Mouse (Mus musculus) granulocyte monocyte progenitor cell, adult 5-6 weeks (primary cell): ENCODE data around the gene Tspan6. TPM values are rescaled to one million over a fixed set of nuclear protein-coding genes. Genes with fewer than 3 reads are reported as not detected.

Experiments
- ATAC-seq: replicated peaks from 2 replicates; pipeline ENCODE4 v1.8.0; 2016; ENCODE audit warnings: mild to moderate bottlenecking, moderate TSS enrichment, inconsistent platforms; ENCODE audit not compliant: poor library complexity, severe bottlenecking
- total RNA-seq, 2 experiments: library from RNA; stranded (forward) in 1 of 2; stranded (reverse) in 1 of 2; fragments of 200-712, 200-1000 nt in 1 of 2; fragments of >200 nt in 1 of 2; fragmentation: Nextera tagmentation in 1 of 2; gene quantifications; 2 replicates each; pipeline ENCODE4 v1.2.3; 2014 to 2017

Gene Tspan6
- 1.6 TPM in 1 of 2 replicates, not detected in the other for total RNA-seq (2014; fragmentation: Nextera tagmentation)
- 2.3 TPM in 1 of 2 replicates, not detected in the other for total RNA-seq (2017)

DNA sequence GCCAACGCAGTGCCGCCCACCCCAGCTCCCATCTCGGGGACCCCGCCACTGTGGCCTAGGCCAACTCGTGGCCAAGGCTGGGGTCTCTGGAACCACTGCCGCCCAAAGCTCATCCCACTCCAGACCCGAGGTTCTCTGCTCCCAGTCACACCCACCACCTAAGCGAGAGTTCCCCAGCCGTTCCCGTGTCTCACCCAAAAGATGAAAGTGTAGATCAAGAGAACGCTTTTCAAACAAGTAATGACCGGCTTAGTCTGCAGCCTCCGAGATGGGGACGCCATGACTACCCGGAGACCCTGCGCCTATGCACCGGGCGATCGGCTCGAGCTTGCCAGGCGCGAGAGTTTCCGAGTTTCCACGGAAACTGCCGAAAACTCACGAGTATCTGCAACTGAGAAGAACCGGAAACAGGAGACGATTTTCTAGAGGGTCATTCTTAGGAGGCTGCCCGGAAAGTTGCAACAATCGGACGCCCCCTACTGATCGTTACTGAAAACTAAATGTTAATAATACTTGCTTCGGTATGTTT, at the start of gene Tspan6:
TSS of gene Tspan6 (minus strand) at position 416 of the 529 bp plus-strand sequence.
- peak; percentile 96 for ATAC-seq

DNA sequence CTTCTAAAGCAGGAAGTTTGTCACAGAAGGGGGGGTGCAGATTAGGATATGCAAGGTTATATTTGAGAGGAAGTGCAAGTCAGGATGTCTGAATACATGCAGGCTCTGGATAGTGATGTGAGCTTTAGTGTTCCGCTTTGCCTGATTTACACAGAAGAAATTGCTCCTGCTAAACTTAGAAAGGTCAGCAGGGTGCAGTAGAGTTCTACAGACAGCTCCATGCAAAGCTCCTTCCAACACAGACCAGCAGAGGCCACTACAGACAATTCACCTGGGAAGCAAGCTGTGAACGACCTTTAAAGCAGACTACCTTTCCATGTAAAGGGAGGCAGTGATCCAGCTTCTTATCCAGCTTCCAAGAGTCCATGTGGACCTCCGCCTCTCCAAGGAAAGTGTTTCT, 49.2 kb upstream of the Tspan6 start:
- peak; percentile 97 for ATAC-seq

DNA sequence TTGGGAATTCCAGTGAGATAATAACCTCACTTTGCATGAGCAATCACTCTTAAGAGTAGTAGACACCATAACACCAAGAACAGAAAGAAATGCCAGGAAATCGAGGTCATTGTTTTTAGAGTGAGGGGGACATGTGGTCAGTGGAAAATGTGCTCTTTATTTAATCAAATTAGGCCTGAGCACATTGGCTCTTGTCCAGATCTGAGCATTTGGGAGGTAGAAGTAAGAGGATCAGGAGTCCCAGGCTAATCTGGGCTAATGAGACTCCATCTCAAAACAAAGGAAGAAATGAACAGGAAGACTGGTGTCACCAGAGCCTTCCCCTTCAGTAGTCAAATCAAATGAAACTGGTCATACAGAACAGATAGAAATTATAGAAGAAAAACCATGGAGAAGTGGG, 41.3 kb upstream of the Tspan6 start:
- ATAC-seq: no peak

DNA sequence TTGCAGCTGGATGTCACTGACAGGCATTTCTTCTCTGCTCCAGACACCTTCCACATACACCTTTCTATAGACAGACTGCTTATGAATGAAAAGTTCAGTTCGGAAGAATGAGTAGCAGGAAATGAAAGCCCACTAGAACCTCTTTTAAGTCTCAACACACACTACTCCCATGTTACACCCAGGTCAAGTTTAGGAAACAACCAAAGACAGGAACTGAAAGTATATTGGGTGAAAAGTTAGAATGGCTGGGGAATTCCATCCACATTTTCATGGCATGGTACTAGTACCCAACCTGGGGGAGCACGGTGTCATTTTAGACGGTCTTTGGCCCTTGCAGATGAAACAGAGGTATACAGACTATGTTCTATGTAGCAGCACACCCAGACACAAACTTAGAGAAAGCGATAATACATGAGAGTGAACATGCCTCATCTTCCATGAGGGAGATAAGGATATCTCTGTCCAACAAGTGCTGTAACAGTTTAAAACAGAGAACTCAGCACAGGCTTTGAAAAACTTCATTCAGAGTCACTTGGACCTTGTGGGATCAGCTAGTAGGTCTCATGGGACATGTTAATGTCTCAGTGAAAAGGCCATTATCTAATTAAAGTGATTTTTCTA, 38.5 kb upstream of the Tspan6 start:
- no peak for ATAC-seq

DNA sequence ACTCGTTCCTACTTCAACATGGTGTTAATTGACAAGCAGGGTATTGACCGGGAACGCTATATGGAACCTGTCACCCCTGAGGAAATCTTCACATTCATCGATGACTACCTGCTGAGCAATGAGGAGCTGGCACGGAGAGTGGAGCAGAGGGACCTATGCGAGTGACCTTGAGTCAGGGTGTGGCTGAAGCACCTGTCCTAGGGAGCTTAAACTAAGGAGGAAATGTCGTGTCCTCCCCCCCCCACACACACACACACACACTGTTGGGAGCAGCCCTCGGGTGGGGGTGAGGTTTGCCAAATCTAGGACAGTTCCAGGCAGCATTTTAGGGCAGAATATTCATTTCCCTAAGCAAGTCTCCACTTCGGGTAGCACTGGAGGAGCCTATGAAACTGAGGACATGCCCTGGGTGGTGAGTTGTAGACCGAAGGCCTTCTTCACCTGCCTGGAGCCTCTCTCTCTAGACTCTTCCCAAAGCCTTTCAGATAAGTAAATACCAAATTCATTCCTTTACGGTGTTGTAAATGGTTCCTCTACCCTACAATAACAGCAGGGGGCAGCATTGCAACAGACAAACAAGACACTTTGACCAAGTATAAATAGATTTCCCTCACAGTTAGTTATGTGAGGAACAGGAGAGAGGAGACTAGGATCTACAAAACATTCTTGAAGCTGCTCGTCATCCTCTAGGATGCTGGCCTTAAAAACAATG, 33.2 kb upstream of the Tspan6 start:
- peak; percentile 59; the same call in 1 of the 2 replicates for ATAC-seq

GRCm38 (mm10) chrX:133926760-133927159, 28.5 kb upstream of the Tspan6 start:
- peak; percentile 69 for ATAC-seq

DNA sequence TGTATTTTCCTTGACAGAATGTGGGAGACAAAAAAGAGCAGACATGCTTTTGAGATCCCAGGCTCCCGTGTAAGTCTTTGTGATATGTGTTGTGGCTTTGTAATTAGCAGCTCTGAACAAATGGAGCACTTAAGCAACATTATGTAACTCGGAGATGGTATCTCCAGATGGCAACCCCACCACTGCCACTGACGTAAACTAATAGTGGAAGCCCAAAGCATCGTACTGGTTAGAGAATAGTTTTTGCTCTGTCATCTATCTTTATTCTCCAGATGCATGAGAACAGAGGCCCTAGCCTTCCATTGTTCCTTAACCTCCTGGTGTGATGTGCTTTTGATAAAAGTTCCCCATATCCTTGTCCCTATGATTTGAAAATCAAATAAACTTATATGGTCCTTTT, 23.0 kb upstream of the Tspan6 start:
- peak; percentile 52; the same call in 1 of the 2 replicates for ATAC-seq

DNA sequence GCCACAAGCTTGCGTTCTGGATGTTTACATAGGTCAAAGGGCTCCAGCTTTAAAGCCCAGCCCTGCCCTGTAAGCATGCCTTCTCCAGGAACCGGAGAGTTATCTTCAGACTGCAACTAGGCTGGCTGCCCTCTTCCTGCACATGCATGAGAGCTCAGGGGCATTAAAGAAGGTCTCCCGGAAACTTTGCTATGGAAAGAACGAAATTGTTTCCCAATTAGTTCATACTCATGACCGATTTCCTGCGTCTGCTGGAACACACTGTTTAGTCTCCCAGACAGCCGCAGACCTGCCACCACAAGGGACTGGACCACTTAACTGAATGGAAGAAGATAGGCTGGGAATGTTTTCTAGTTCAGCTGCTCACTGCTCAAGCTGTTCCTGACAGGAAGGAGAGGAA, 16.0 kb upstream of the Tspan6 start:
- no peak for ATAC-seq

GRCm38 (mm10) chrX:133913006-133913405, 14.8 kb upstream of the Tspan6 start:
- no peak for ATAC-seq

GRCm38 (mm10) chrX:133911397-133912103, 13.3 kb upstream of the Tspan6 start:
- ATAC-seq: no peak

DNA sequence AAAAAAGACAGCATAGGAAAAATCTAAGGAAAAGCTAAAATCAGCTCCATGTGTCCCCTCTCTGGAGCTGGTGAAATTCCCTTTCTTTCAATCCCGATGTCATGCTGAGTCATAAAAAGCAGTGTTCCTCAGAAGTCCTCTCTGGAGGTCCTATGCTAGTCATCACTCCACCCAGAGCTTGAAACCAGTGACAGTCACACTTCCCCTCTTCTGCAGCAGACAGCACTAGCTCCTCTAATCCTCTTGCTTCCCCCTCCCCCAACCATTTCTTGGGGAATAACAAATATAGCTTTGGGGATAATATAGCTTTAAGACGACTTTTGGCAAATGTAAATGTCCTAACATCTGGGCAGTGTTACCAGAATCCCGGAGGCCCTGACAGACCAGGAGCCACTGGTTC, 10.0 kb upstream of the Tspan6 start, which contains the start of gene Srpx2:
TSS of gene Srpx2 (plus strand) at position 166 of the 400 bp plus-strand sequence.
- no peak for ATAC-seq

- ATAC-seq: no peak
Measured at GRCm38 (mm10) chrX:133888111-133888510, 10.1 kb downstream of the Tspan6 start.

- peak; percentile 63 for ATAC-seq
Measured at GRCm38 (mm10) chrX:133887308-133887707, 10.9 kb downstream of the Tspan6 start.

DNA sequence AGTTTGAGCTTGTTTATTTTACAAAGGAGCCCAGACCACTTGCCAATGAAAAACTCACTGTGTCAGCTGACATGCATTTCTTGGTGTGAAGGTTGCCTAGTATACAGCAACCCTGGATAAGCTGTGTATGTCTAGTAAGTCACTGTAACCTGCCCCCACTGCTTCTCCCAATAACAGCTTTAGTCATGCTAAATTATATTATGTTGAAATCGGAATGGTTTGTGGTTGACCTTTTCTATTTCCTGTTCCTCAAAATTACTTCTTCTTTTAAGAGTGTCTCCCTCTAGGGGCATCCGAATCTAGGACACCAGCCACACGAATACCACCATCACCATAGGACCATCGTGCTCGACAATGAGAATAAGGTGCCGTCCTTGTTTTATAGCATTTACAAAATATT, 28.5 kb downstream of the Tspan6 start:
- ATAC-seq: peak; percentile 99

DNA sequence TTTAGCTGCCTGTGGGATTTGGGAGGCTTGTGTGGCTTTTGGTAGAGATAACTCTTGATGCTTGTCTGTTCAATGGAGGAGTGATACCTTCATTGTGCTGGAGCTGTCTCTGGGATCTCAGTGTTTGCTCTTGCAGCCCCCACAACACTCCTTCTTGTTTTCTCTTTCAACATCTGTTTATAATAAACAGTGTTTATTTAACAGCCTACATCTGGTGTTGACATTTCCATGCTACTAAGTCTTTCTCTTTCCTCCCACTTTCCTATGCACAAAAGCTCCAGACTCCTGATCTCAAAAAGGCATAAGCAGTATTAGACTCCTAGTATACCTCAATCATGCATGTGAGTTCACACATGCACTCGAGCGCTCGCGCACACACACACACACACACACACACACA, 44.6 kb downstream of the Tspan6 start:
- ATAC-seq: no peak

- ATAC-seq: no peak
Measured at GRCm38 (mm10) chrX:133850680-133851079, 47.5 kb downstream of the Tspan6 start, which contains the start of gene Tnmd. Gene Tnmd (plus strand): TSS chrX:133850980.

Other genes starting within 250 kb of the Tspan6 start
- gene Pcdh19, start 209.4 kb downstream of the Tspan6 start, total RNA-seq (2014; fragmentation: Nextera tagmentation): 0.32 TPM in 1 of 2 replicates, not detected in the other
- not detected in 2 replicates for gene Pcdh19, start 209.4 kb downstream of the Tspan6 start, total RNA-seq (2017)
- gene Tnmd, start 47.4 kb downstream of the Tspan6 start, total RNA-seq (2014; fragmentation: Nextera tagmentation): not detected in 2 replicates
- gene Tnmd, start 47.4 kb downstream of the Tspan6 start, total RNA-seq (2017): not detected in 2 replicates
- not detected in 2 replicates for gene Srpx2, start 10.0 kb upstream of the Tspan6 start, total RNA-seq (2014; fragmentation: Nextera tagmentation)
- gene Srpx2, start 10.0 kb upstream of the Tspan6 start, total RNA-seq (2017): not detected in 2 replicates
- gene Sytl4, start 83.4 kb upstream of the Tspan6 start, total RNA-seq (2014; fragmentation: Nextera tagmentation): 1.5 and 1.7 TPM in 2 replicates
- gene Sytl4, start 83.4 kb upstream of the Tspan6 start, total RNA-seq (2017): 3.1 and 4.9 TPM in 2 replicates
- gene Cstf2, start 160.8 kb upstream of the Tspan6 start, total RNA-seq (2014; fragmentation: Nextera tagmentation): 50.0 and 59.7 TPM in 2 replicates
- gene Cstf2, start 160.8 kb upstream of the Tspan6 start, total RNA-seq (2017): 65.1 and 96.1 TPM in 2 replicates